Mouse (Mus musculus) neural tube, embryonic 11.5 days (tissue): ENCODE results near the gene Cct2. TPM values are rescaled to one million over a fixed set of nuclear protein-coding genes. Genes with fewer than 3 reads are reported as not detected.

Source experiments
- ATAC-seq: fragments of 200-750 bp; cut with Nextera tagmentation; 2 replicates; pipeline ENCODE4 v1.8.0; 2017; ENCODE audit warnings: moderate number of reproducible peaks, mild to moderate bottlenecking, moderate TSS enrichment, moderate library complexity; ENCODE audit not compliant: insufficient read depth, low FRiP score, low TSS enrichment
- DNase-seq: peaks from one replicate; pipeline ENCODE4 v3.0.0-alpha.2; 2015; ENCODE audit warnings: low spot score
- H3K27ac ChIP-seq: fragments of 300-500 bp; sonication (generic); 2 replicates; pipeline ENCODE4 v1.5.1; 2014; ENCODE audit warnings: low read depth, mild to moderate bottlenecking, low read length
- H3K27me3 ChIP-seq: fragments of 300-500 bp; sonication (generic); 2 replicates; pipeline ENCODE4 v1.6.1; 2014; ENCODE audit warnings: mild to moderate bottlenecking, low read length, mixed read lengths; ENCODE audit not compliant: control insufficient read depth, insufficient read depth
- H3K36me3 ChIP-seq: fragments of 300-500 bp; sonication (generic); 2 replicates; pipeline ENCODE4 v1.6.1; 2014; ENCODE audit warnings: mild to moderate bottlenecking, low read length, moderate library complexity, mixed read lengths; ENCODE audit not compliant: control insufficient read depth, insufficient read depth
- H3K4me1 ChIP-seq: fragments of 300-500 bp; sonication (generic); 2 replicates; pipeline ENCODE4 v1.6.1; 2014; ENCODE audit warnings: low read length, mixed read lengths; ENCODE audit not compliant: control insufficient read depth, insufficient read depth
- H3K4me2 ChIP-seq: fragments of 300-500 bp; sonication (generic); 2 replicates; pipeline ENCODE4 v1.6.1; 2014; ENCODE audit warnings: low read depth, mild to moderate bottlenecking, moderate library complexity
- H3K4me3 ChIP-seq: fragments of 300-500 bp; sonication (generic); 2 replicates; pipeline ENCODE4 v1.5.1; 2014; ENCODE audit warnings: low read depth, low read length
- H3K9ac ChIP-seq: fragments of 300-500 bp; sonication (generic); 2 replicates; pipeline ENCODE4 v1.6.1; 2014; ENCODE audit warnings: mild to moderate bottlenecking, low read length
- H3K9me3 ChIP-seq: fragments of 300-500 bp; sonication (generic); 2 replicates; pipeline ENCODE4 v1.6.1; 2016; ENCODE audit warnings: low read length; ENCODE audit not compliant: control insufficient read depth
- WGBS: fragments of 180-500 bp; shearing (Covaris S2); extraction: QIAGEN DNeasy Blood & Tissue Kit; methylation state at CpG from one replicate; pipeline ENCODE4 v1.1.7; 2014; 5-methylcytosine and 5-hydroxymethylcytosine counted together
- polyA plus RNA-seq: library from polyadenylated mRNA; unstranded; fragments of >200 nt; fragmentation: Nextera tagmentation; extraction: Ambion mirVana; gene quantifications from 2 replicates; pipeline ENCODE4 v1.2.1, GENCODE M21; 2014

Cct2 gene
- polyA plus RNA-seq, 1 experiment from 2014 or later, result 353 TPM

- Histone ChIP-seq H3K9me3 (no peaks in the 10 kb centered on the region), H3K36me3 (no peaks in the 10 kb centered on the region), H3K27ac (no peak overlapping the region), H3K4me1 (no peaks in the 10 kb centered on the region; the same call in 1 of the 2 replicates), H3K4me3 (no peak overlapping the region), H3K9ac (no peak overlapping the region), H3K4me2 (no peak overlapping the region), H3K27me3 (no peaks in the 10 kb centered on the region; the same call in 1 of the 2 replicates)
- WGBS, result 73% methylated on average over 5 of the region's 5 CpGs
- ATAC-seq (no peak), DNase-seq (no peak)
Observed at GRCm38 (mm10) chr10:117100175-117100574, 36.6 kb upstream of the Cct2 start.

- ATAC-seq, result no peak
- Histone ChIP-seq H3K9me3 (no peaks in the 10 kb centered on the region), H3K4me1 (peaks cover 10% of the 10 kb centered on the region), H3K9ac (no peak overlapping the region), H3K36me3 (no peaks in the 10 kb centered on the region), H3K27me3 (no peaks in the 10 kb centered on the region), H3K27ac (no peak overlapping the region), H3K4me3 (no peak overlapping the region), H3K4me2 (no peak overlapping the region)
- no peak for DNase-seq
- WGBS, result 84% methylated on average over 2 of the region's 2 CpGs
Observed at GRCm38 (mm10) chr10:117097116-117097698, 33.6 kb upstream of the Cct2 start.

- Histone ChIP-seq H3K4me1 (peaks cover 10% of the 10 kb centered on the region), H3K36me3 (no peaks in the 10 kb centered on the region), H3K9me3 (no peaks in the 10 kb centered on the region), H3K4me3 (no peak overlapping the region), H3K27me3 (no peaks in the 10 kb centered on the region), H3K9ac (no peak overlapping the region), H3K27ac (no peak overlapping the region), H3K4me2 (no peak overlapping the region)
- no peak for ATAC-seq
- 89% methylated on average over 6 of the region's 6 CpGs for WGBS
- no peak for DNase-seq
Observed at GRCm38 (mm10) chr10:117096096-117096495, 32.5 kb upstream of the Cct2 start.

- H3K9ac ChIP-seq, result no peak overlapping the region
- H3K27ac ChIP-seq, result peak overlapping the region; percentile 78
- H3K4me1 ChIP-seq, result peaks cover 10% of the 10 kb centered on the region
- H3K9me3 ChIP-seq, result no peaks in the 10 kb centered on the region
- H3K4me3 ChIP-seq, result no peak overlapping the region
- ATAC-seq (peak; percentile 93), DNase-seq (peak; percentile 71)
- WGBS, result 25% methylated on average over 15 of the region's 15 CpGs
- no peaks in the 10 kb centered on the region for H3K27me3 ChIP-seq
- H3K4me2 ChIP-seq, result no peak overlapping the region
- H3K36me3 ChIP-seq, result no peaks in the 10 kb centered on the region
Observed at GRCm38 (mm10) chr10:117094504-117095329, 31.1 kb upstream of the Cct2 start.

GRCm38 (mm10) chr10:117089628-117090027, 26.0 kb upstream of the Cct2 start:
- H3K4me3 ChIP-seq, result no peak overlapping the region
- 85% methylated on average over 4 of the region's 4 CpGs for WGBS
- no peak for DNase-seq

DNA sequence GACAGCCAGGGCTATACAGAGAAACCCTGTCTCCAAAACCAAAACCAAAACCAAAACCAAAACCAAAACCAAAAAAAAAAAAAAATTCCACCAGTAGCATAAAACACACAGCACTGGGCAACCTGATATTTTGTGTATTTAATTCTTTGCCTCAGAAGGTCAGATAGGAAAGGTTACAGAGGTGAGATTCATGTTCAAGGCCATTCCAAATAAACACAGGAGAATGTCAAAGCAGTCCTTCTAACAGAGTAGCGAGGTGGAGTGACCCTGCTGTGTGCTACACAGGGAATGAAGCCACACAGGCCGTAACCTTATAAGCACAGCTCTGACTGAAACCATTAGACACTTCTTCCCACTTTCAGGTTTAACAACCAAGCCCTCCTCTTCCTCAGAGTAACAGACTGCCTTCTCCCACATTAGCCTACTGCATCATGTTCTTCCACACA, 18.3 kb upstream of the Cct2 start:
- WGBS, result 86% methylated on average over 2 of the region's 2 CpGs
- no peaks in the 10 kb centered on the region for H3K27me3 ChIP-seq
- no peaks in the 10 kb centered on the region for H3K4me1 ChIP-seq
- no peak overlapping the region for H3K4me3 ChIP-seq
- H3K27ac ChIP-seq, result no peak overlapping the region
- peaks cover 8% of the 10 kb centered on the region for H3K36me3 ChIP-seq
- no peak for DNase-seq
- no peak overlapping the region for H3K9ac ChIP-seq
- no peaks in the 10 kb centered on the region for H3K9me3 ChIP-seq
- ATAC-seq, result no peak
- H3K4me2 ChIP-seq, result no peak overlapping the region

More at GRCm38 (mm10) chr10:117089628-117090027, 26.0 kb upstream of the Cct2 start:
- no peak for ATAC-seq
- no peaks in the 10 kb centered on the region for H3K9me3 ChIP-seq
- H3K9ac ChIP-seq, result no peak overlapping the region
- no peaks in the 10 kb centered on the region for H3K27me3 ChIP-seq
- H3K36me3 ChIP-seq, result no peaks in the 10 kb centered on the region
- no peak overlapping the region for H3K4me2 ChIP-seq
- H3K4me1 ChIP-seq, result peaks cover 10% of the 10 kb centered on the region; the same call in 1 of the 2 replicates
- no peak overlapping the region for H3K27ac ChIP-seq

- WGBS, result 87% methylated on average over 4 of the region's 4 CpGs
- Histone ChIP-seq H3K27me3 (no peaks in the 10 kb centered on the region), H3K9me3 (no peaks in the 10 kb centered on the region), H3K27ac (no peak overlapping the region), H3K4me1 (no peaks in the 10 kb centered on the region), H3K36me3 (peaks cover 11% of the 10 kb centered on the region), H3K4me2 (no peak overlapping the region), H3K9ac (no peak overlapping the region), H3K4me3 (no peak overlapping the region)
- DNase-seq, result no peak
- no peak for ATAC-seq
Observed at GRCm38 (mm10) chr10:117081326-117081725, 17.7 kb upstream of the Cct2 start.

DNA sequence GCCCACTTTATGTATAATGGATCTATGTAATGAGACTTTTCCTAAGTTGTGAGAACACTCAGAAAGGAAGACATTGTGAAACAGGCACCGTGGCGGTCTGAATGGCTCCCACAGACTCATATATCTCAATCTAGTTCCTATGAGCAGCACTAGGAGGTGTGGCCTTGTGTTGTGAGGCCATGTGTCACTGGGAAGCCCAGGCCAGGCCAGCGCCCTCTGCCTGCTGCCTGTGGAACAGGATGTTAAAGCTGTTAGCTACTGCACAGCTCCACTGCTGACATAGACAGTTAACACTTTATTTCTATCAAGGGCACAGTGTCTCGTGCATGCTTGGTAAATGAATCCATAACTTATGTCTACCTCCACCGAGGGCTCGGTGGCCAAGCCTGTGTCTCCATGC, 14.7 kb upstream of the Cct2 start:
- Histone ChIP-seq H3K27ac (no peak overlapping the region), H3K4me2 (no peak overlapping the region), H3K27me3 (no peaks in the 10 kb centered on the region), H3K4me1 (no peaks in the 10 kb centered on the region), H3K4me3 (no peak overlapping the region), H3K9me3 (no peaks in the 10 kb centered on the region), H3K9ac (no peak overlapping the region), H3K36me3 (peaks cover 19% of the 10 kb centered on the region)
- DNase-seq (peak; percentile 28), ATAC-seq (no peak)
- WGBS, result 75% methylated on average over 6 of the region's 6 CpGs

DNA sequence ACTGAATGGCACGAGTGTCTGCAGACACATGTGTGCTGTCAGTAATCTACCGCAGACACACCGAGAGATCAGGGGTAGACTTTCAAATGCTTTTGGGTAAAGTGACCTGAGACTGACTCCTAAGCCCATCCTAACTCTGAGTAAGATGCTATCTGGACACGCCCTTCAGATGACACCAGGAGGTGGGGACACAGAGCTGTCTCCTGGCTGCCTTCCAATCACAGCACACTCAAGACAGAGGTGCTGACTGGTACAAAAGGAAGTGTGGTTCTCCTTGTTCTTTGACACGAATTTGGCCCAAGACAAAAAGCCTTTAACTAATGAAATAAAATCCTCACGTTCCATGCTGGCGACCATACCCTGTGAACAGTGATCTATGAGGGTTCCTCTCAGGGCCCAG, 9.6 kb upstream of the Cct2 start:
- Histone ChIP-seq H3K9me3 (no peaks in the 10 kb centered on the region), H3K4me3 (no peak overlapping the region), H3K4me2 (no peak overlapping the region), H3K9ac (no peak overlapping the region), H3K4me1 (no peaks in the 10 kb centered on the region), H3K36me3 (peaks cover 14% of the 10 kb centered on the region), H3K27me3 (no peaks in the 10 kb centered on the region), H3K27ac (no peak overlapping the region)
- no peak for DNase-seq
- no peak for ATAC-seq
- WGBS, result 88% methylated on average over 7 of the region's 7 CpGs
